Mouse (Mus musculus) heart, postnatal 4 days (tissue): Measurements from ENCODE around the gene Mcf2. TPM values are rescaled to one million over a fixed set of nuclear protein-coding genes. Genes with fewer than 3 reads are reported as not detected.

Experiments
- DNase-seq: peaks from one replicate; pipeline ENCODE4 v3.0.0; 2021
- total RNA-seq, 2 experiments: library from RNA; stranded (reverse); gene quantifications; 2 replicates each; pipeline ENCODE4 v1.2.3; 2021

Mcf2 gene
- total RNA-seq: under 1 TPM; 0.07 to 0.14 TPM

DNA sequence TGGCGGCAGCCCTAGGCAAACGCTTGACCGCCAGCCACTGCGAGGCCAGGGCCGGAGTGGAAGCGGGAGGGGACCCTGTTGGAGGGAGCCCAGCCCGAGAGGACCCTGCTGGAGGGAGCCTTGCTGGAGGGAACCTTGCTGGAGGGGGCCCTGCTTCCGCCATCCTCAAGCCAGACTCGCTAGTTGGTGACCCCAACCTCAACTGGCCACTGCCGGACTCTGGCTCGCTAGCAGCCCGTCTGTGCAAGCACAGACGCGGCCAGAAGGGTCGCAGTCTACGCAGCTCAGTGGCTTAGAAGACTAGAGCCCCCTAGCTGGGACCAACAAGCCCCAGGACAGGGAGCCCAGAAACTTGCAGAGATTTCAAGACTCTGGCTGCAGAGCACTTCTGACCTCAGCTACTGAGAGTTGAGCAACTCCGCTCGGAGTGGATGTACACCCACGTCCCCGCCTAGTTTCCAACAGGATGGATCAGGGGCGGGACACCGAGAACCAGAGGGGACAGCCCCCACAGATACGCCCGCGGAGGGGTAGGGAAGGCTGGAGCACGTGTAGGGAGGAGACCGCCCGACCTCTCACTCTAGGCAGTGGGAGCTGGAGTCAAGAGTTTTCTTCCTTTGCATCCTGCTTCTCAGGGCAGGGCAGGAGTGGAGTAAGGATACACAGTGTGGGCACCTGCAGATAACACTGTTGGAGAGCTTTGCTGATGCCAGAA lies at the start of gene Mcf2:
Gene Mcf2 (minus strand): TSS at position 346 of the 715 bp plus-strand sequence.
- DNase-seq: peak; percentile 5

DNA sequence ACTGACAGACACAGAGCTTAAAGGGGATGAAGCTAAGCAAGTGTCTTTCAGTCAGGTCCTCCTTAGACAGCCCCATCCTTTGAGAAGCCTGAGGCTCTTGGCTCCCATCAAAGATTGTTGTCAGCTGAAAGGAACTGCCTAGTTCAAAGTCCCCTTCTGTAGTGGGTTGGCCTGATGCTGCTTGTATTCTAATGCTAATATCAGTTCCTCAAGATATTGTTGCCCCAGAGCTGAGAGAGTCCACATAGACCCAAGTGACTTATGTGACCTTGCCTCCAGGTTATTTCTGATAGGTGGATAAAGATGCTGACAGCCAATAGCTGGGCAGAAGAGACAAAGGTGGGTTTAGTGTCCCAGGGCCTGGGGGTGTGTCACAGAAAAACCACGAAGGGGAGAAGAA lies 8.8 kb upstream of the Mcf2 start:
- no peak for DNase-seq

DNA sequence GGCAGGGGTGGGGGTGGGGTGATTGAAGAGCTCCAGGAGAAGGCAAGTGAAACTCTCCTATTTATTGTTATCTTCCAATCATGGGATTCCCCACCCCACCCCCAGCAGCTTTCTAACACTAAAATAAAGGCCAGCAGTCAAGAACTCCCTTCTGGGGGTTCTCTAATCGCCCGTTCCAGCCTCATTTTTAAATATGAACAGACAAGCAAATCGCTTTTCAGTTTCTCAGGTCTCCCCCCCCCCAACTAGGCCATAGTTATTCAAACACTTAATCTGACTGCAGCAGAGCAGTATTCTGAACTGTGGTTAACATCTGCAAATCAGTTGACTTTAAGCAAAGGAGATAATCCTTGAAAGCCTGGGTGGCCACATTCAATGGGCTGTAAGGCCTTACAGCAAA lies 3.7 kb upstream of the Mcf2 start:
- no peak for DNase-seq

DNA sequence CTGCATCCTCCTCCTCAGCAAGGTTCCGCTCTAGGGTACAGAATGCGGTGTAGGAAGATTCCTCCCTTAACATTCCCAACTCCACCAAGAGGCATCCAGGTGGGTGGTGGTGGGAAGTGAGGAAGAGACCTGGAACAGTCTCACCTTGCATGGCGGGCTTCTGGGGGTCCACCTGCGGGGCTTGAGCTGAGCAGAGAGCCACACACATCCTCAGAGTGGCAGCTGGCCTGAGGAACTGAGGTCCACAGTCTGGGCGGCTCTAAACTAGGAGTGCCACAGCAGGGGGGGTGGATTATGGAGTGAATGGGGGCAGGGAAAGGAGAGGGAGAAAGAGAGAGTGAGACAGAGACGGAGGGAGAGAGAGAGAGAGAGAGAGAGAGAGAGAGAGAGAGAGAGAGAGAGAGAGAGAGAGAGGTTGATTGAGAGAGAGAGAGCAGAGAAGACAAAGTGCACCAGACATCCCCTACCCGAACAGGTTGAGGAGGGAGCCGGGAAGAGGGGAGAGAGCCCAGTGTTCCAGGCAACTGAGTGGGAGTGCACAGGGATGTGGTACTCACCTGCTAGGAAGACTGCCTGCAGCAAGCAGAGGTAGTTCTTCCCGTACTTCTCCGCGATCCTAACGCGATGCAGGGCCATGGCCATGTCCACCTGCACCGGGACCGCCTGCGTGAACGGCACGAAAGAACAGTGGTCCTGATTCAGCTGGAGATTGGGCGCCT lies 705 bp downstream of the Mcf2 start:
- peak; percentile 4 for DNase-seq

DNA sequence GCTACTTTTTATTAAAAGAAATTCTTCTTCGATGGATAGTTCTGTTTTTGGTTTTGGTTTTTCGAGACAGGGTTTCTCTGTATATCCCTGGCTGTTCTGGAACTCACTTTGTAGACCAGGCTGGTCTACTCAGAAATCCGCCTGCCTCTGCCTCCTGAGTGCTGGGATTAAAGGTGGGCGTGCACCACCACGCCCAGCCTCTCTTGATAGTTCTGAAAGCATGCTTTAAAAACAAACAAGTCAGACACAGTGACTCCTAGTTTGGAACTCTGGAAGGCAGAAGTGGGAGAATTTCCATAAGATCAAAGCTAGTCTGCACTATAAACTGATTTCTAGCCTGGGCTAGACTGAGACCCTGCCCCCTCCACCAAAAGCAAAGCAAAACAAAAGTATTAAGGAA lies 8.8 kb downstream of the Mcf2 start:
- DNase-seq: no peak

DNA sequence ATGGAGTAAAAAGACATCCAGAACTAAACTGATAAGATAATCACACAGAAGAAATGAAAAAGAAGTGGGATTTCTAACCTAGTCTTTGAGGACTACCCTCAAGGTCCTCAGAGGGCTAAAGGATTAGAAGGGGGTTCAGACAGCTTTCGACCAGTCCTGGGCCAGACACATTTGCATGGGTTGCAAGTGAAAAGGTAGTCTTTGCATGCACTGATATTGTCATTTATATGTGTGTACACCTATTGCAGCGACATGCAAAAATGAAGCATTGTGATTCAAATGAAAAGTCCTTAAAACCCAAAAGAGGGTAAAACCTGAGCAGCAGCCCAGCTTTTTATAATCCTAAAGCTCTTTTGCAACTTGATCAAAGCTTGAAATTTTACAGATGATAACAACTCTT lies 9.4 kb downstream of the Mcf2 start:
- no peak for DNase-seq

DNA sequence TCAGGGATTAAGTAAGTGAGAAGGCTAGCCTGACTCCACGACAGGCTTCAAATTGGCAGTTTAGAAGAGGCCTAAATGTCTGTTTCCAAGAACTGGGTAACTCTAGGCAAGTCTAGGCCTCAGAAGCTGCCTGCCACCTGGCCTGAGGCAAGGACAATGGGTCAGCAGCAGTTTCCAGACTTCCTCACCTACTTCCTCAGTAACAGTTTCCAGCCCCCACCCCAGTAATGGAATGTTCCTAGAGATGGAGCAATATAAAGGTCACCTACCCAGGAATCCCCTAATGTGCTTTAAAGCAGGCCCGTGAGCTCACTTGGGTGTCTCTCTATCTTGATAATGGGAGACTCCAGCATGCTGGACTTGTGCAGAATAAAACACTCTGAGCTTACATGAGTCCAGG lies 10.1 kb downstream of the Mcf2 start:
- no peak for DNase-seq

DNA sequence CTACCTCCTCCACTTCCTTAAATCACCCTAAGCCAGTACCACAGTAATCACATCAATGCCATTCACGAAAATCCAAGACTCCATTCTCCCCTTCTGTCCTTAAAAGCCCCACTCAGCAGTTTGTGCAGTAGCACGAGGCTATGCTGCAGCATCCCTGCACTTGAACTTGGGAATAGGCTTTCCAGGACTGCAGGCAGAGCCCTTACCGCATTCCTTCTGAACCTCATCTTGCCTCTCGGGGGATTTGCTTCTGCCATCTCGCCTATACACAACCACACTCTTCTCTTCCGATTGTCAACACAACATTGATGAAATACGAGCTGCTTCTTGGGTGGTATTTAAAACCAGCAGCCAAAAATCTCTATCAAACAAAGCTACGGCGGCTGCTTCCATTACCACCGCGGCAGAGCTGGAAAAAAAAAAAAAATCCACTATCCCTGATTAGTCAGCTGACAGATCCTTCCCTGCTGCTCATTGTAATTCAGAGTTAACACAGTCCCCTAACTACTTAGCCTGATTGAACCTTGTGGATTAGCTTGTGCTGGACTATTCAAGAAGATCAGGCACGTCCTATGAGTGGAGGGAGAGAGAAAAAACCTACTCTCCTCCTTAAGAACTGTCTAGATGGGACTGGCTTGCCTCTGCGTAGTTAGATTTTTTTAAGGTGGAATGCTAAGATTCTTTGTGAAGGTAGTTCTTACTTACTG lies 31.5 kb downstream of the Mcf2 start:
- DNase-seq: no peak

DNA sequence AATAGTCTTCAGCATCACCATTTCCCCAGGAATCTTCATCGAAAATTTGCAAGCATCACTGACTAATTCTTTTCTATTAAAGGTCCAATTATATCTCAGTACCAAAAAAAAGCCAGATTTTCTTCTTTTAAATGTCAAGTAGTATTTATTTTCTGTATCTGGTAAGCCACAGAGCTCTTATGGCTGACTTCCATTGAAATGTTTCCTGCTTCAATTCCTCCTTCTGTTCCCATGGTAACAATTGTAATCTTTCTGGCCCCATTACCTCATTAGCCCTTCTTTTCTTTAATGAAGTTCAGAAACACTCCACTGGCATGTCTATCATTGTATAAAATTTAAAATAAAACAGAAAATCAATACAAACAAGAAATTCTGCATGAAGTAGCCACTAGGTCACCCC lies 103.5 kb downstream of the Mcf2 start:
- DNase-seq: no peak

DNA sequence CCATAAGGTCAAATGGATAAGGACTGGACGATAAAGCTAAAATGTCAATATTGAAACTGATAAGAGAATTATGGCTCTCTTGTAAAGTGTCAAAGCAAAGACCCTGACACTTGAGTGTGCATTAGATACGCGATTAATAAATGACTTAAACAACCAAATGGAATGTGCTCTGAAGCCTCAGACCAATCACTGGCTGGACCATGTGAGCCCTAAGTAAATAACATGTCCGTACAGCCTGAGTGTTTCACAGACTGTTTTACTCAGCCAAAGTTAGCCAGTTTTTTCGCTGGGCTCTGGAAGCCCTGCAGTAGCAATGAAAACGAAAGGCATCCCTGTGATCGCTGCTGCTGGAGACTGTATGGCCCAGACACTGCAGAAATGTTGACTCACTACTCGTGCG lies 123.7 kb downstream of the Mcf2 start:
- no peak for DNase-seq

DNA sequence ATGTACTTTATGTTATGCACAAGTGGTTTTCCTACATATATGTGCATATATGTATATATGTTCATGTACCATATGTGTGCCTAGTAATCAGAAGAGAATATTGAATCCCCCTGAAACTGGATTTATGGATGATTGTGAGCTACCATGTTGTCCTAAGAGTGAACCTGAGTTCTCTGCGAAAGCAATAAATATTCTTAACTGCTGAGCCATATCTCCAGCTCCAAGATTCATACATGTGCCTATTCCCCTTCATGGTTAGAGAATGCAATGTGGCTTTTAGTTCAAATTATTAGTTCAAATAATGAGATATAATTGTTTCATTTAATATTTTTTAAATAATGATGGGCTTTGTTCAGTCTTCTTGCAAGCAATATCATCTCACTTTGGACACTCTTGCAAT lies 124.1 kb downstream of the Mcf2 start:
- no peak for DNase-seq

DNA sequence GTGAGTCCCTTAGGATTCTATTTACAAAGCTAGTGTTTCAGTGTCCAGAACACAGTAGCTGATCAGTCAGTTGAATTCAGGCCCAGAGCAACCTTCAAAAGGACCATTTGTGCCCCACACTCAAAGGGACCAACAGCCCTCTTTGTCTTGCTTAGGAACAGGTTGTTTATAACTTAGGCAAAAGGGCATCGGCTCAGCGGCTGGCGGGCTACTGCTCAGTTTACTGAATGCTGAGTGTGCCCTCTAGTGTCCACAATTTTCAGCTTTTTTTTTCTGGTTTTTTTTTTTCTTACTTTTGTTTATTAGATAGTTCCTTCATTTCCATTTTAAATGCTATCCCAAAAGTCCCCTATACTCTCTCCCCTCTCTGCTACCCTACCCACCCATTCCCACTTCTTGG lies 152.2 kb downstream of the Mcf2 start:
- DNase-seq: peak; percentile 25

DNA sequence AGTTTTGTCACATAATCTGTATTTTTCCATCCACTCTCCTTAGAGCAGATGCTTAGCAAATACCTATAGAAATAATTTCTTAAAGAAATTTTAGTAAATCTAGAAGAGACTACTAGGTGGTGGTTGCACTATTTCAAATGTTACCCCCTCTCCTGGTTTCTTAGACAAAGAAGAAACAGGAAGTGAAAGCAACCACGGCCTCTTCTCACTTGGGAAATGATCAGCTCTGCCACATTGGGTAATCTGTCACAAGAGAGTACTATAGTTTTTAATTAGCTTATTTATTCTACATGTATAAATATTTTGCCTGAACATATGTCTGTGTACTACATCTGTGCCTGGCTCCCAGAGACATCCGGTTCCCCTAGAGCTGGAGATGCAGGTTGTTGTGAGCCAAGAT lies 157.3 kb downstream of the Mcf2 start:
- no peak for DNase-seq

DNA sequence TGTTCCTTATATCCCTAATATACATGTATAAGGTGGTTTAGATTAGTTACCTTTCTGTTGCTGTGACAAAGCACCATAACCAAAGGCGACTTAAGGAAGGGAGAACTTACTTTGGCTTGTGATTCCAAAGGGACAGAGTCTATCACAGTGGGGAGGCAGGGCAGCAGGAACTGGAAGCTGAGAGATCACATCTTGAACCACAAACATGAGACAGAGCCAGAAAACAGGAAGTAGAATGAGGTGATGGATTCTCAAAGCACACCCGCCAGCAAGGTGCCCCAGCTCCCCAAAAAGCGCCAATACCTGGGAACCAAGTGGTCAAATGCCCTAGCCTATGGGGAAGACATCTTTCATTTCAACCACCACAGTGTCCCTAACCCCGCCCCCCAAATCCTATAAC lies 157.9 kb downstream of the Mcf2 start:
- DNase-seq: no peak

DNA sequence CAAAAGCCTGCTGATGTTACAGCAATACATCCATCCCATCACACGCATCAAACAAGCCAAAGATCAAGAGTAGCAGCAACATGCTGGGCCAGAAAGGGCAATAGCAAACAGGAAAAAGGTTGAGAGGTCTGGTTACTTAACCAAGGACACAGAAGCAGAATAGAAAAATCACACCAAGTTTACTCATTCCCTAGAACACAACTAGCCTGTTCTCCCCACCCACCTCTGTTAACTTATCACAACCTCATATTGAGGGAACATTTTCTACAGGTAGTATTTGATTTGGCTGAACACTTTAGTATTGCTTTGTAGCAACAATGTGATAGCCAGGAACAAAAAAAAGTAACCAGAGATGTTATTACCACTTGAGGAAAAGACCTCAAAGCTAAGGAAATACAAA lies 164.3 kb downstream of the Mcf2 start:
- no peak for DNase-seq

DNA sequence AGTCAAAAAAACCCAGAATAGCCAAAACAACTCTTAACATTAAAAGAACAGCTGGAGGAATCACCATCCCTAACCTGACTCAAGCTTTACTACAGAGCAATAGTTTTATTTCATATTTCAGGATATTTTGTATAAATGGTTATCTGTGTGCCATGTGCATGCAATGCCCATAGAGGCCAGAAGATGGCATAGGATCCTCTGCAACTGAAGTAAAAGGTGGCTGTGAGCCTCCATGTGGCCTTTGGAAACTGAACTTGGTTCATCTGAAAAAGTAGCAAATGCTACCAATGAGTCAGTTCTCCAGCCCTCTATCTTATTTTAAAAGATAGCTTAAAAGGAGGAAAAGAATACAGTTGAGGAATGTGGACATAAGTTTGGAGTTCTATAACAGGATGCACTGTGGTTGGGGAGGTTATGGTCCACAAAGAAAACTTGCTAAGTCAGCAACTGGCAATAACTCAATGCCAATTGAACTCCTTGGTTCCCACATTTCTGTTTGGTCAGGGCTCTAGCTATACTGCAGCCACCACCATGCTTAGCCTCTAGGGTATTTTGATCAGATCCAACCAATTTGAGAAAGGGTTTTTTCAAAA lies 165.7 kb downstream of the Mcf2 start:
- peak; percentile 40 for DNase-seq

Other genes starting within 250 kb of the Mcf2 start
- not detected for gene F9, start 179.6 kb downstream of the Mcf2 start, total RNA-seq